Mouse (Mus musculus) left cerebral cortex, postnatal 36 days (tissue): ENCODE measurements around the gene Rnasel. TPM values are rescaled to one million over a fixed set of nuclear protein-coding genes. Genes with fewer than 3 reads are reported as not detected.

Experiments used
- DNase-seq, 2 experiments: peaks; one replicate each; pipeline ENCODE4 v3.0.0; 2021 to 2022; ENCODE audit warnings: low spot score in 2 of 2, mixed read lengths in 1 of 2
- intact Hi-C: fragments of 180-260 bp; cut with DNase I; formaldehyde crosslinking; loops from one replicate; pipeline ENCODE4 v1.15.1; 2025
- total RNA-seq, 2 experiments: library from RNA; stranded (reverse); gene quantifications; 2 replicates each; pipeline ENCODE4 v1.2.3; 2021

Rnasel gene
- total RNA-seq, result 10 to 100 TPM; 10.1 to 10.6 TPM

DNA sequence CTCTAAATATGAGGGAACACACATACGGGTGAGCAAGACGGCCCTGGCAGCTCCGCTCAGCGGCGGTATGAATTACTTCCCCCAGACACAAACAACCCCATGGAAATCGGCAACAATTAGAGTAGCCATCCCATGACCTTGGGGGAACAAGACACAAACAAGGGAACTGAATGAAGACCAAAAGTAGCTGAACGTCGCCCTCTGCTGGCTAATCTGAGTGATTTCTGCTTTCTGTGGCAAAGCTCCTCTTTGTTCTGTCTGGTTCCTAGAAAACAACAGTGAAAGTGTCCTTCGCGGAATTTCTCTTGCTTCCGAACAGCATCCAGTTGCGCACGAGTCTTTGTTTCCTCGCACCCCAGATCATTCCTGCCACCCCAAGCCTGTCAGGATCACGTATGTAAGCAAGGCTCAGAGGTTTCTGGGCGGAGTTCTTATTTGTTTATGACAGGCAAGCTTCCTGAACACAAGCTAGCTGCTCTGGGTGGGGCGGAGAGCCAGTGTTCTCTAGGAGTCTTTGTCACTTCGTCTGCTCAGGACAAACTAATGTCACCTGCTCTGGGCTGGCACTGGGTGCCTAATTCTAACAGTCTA, at the start of gene Rnasel:
Rnasel (plus strand) TSS at position 216 of the 591 bp plus-strand sequence.
- DNase-seq, result peak; percentile 68 to 69
- intact Hi-C loops, result loop anchor here (2.0 to 5.0 kb wide), 2 partner anchors 98 to 431 kb away; no protein-coding TSS in a partner anchor

- DNase-seq, result no peak
- intact Hi-C loops, result no loop called here
Observed at GRCm38 (mm10) chr1:153700448-153701063, 48.7 kb upstream of the Rnasel start.

- intact Hi-C loops, result no loop called here
- no peak for DNase-seq
Observed at GRCm38 (mm10) chr1:153701461-153701860, 47.8 kb upstream of the Rnasel start.

DNA sequence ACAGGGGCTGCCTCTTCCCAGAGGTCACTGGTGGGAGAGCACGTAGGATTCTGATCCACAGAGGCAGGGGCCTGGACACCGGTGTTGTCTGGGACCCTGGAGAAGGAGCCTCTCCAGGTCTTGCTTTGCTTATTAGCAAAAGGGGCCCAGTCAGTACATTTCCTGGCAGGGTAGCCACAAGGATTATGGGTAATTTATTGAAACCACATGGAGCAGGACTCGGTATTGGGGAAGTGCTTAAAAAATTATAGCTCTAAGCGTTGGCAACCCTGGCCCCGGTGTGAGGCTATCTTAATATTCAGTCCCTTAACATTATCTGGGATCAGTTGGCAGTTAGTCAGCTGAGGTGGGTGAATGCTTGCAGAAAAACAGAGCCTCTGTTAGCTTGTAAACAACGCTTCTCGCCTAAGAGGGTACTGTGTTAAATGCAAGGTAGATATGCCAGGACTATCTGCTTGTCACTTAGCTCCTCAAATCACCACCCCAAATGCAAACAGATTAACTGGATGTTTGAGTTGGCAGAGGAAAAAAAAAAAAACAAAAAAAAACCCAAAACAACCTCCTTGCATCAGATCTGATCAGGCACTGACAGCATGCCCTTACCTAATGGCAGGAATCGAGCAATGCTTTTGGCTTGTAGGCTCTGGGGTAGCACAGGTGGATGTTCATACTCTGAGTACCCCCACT, 46.9 kb upstream of the Rnasel start:
- intact Hi-C loops, result no loop called here
- DNase-seq, result no peak

GRCm38 (mm10) chr1:153702853-153703410, 46.3 kb upstream of the Rnasel start:
- intact Hi-C loops, result no loop called here
- DNase-seq, result no peak

DNA sequence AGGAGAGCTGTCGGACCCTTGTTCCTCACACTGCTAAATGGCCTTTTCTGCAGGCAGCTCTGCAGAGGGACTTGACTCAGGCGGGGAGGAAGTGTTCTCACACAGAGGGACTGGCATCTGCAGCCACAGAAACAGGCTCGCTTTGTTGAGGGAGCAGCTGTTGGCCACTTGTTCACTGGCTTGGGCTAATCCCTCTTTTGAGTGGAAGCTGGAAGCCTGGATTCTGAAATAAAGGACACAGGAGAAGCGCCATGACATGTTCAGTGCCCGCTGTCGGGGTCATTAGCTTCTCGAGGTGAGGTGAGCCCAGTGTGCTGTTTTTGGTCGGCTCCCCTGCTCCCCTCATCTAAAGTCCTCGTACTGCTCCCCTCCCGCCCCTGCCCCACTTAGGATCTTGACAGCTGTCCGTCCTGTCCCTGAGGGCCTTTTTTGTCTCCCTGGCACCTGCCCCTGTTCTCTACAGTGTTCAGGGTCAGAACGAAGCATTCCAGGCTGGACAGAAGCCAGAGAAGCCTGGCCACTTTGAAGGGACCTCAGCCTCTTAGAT, 45.7 kb upstream of the Rnasel start:
- intact Hi-C loops, result no loop called here
- peak in 1 of 2 experiments; percentile 29 for DNase-seq

- intact Hi-C loops, result no loop called here
- DNase-seq, result no peak
Observed at GRCm38 (mm10) chr1:153704174-153704573, 45.1 kb upstream of the Rnasel start.

- intact Hi-C loops, result no loop called here
- DNase-seq, result no peak
Observed at GRCm38 (mm10) chr1:153704996-153705395, 44.2 kb upstream of the Rnasel start.

DNA sequence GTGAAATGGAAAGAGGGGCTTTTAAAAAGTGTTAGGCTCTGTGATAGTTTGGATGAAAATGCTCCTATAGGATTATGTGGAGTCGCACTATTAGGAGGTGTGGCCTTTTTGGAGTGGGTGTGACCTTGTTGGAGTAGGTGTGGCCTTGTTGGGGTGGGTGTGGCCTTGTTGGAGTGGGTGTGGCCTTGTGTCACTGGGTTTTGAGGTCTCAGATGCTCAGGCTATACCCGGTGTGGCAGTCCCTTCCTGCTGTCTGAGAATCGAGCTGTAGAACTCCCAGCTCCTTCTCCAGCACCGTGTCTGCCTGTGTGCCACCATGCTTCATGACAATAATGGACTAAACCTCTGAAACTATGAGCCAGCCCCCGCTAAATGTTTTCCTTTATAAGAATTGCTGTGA, 40.6 kb upstream of the Rnasel start:
- no peak for DNase-seq
- intact Hi-C loops, result no loop called here

- intact Hi-C loops, result no loop called here
Observed at GRCm38 (mm10) chr1:153709451-153709850, 39.8 kb upstream of the Rnasel start.

DNA sequence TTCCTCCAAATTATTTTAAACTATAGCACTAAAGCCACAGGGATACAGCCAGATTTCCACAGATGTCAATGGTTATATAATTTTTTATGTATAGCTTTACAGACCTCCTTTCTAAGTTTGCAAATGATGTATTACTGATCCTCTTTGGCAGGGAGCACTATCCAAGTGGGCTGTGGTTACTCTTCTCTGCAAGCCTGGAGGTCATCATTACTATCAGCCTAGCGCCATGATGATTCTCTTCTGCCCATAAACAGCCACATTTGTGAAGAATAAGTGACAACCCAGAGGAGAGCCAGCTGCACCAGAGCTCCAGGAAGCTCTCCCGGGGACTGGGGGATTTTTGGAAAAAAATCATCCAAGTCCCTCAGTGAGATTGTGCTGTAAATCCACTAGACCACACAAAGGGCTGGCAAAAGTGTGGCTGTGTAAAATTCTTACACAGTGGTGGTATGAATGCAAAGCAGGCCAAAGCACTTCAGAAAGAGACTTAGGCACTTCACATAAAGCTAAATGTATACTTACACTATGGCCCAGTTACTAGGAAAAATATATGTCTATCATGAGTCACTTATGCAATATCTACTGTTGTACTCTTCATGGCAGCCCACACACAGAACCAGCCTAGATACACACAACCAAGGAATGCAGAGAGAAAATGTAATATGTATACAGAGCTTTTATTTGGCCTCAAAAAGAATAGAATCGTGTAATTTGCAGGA, 37.5 kb upstream of the Rnasel start:
- intact Hi-C loops, result no loop called here
- no peak for DNase-seq

More at GRCm38 (mm10) chr1:153709451-153709850, 39.8 kb upstream of the Rnasel start:
- DNase-seq, result no peak

GRCm38 (mm10) chr1:153712633-153713032, 36.6 kb upstream of the Rnasel start:
- intact Hi-C loops, result no loop called here
- no peak for DNase-seq

GRCm38 (mm10) chr1:153717990-153718389, 31.2 kb upstream of the Rnasel start:
- intact Hi-C loops, result no loop called here
- no peak for DNase-seq

DNA sequence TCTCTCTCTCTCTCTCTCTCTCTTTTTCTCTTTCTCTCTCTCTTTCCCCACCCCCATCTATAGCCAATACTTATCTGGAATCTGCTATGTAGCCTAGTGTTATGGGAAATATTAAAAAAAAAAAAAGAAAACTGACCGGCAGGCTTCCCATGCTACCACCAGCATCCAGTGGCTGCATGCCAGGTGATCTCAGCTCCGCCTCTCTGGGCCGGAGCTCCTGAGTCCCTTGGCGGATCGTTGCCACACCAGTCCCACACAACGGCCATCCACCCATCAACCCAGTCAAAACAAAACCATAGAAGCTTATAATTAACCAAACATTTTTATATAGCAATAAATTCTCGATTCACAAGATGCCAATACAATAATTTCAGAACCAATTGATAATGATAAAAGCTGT, 28.3 kb upstream of the Rnasel start:
- DNase-seq, result no peak
- intact Hi-C loops, result no loop called here

GRCm38 (mm10) chr1:153721565-153722310, 27.5 kb upstream of the Rnasel start:
- intact Hi-C loops, result no loop called here

DNA sequence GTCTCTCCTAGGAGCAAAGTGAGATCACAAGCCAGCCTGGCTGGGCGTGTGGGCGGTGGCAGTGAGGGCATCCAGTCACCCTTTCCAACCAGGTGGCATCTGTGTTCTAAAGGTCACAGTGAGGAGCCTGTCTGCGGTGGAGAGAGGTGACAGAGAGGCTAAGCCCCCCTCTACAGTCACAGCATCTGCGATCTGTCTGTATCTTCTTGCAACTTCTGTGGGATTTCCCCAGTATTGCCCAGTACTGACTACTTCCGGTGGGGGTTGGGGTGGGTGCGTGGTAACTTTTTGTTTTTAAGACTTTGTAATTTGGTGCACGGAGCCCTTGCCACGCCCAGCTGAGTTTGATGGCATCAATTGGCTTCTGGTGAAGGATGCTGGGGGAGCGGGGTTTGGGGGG, 25.8 kb upstream of the Rnasel start:
- DNase-seq, result no peak
- intact Hi-C loops, result no loop called here

More at GRCm38 (mm10) chr1:153721565-153722310, 27.5 kb upstream of the Rnasel start:
- DNase-seq, result no peak

- intact Hi-C loops, result no loop called here
- DNase-seq, result no peak
Observed at GRCm38 (mm10) chr1:153726636-153727035, 22.6 kb upstream of the Rnasel start.

- DNase-seq, result no peak
- intact Hi-C loops, result no loop called here
Observed at GRCm38 (mm10) chr1:153729806-153730205, 19.4 kb upstream of the Rnasel start.

DNA sequence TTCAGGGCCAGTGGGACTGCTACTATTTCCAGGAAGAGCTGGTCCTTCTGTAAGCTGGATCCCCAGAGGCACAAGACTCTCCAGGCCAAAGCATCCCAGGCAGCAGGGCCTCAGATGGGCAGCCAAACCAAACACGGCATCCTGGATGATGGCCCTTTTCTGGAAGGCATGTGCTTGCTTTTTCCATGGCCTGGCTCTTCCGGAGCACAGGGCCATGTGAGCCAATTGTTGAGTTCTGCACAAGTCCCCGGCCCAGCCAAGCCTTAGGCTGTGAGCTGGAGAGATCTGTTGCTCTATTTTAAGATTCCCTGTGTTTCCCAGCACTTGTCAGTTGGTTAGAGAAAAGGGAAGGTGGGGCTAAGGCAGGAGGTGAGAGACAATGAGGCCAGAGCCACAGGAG, 18.6 kb upstream of the Rnasel start:
- DNase-seq, result peak in 1 of 2 experiments; percentile 35
- intact Hi-C loops, result no loop called here
